Comparison of ENCODE assay signal across 8 mouse cellular contexts in genomic region chr10:80168038-80168661, GRCm38 (mm10). TPM values are rescaled to one million over a fixed set of nuclear protein-coding genes. Genes with fewer than 3 reads are reported as not detected.
DNase-seq lines count a peak whose midpoint lies in the region; ATAC-seq lines count a peak whose summit lies in the region.

No protein-coding gene starts in this region.

- DNase-seq in frontal cortex, adult 2 months (ENCODE audit: extremely low spot score in 1 of 2, low spot score in 1 of 2), result peak; percentile 86 to 95
- peak; percentile 90 for DNase-seq in embryo, embryonic 11.5 days (ENCODE audit: low read depth, low spot score)
- peak; percentile 99 for DNase-seq in heart, adult 11 months
- DNase-seq in kidney, adult 18-20 months, result peak; percentile 95
- DNase-seq in liver, result peak; percentile 94
- peak; percentile 76 to 88 for DNase-seq in monocyte, adult 2 months (ENCODE audit: low read depth in 1 of 2, low spot score in 2 of 2)
- DNase-seq in spleen, postnatal 14 days (ENCODE audit: low spot score in 2 of 2), result peak; percentile 84 to 88

- no peak for ATAC-seq in frontal cortex, adult (ENCODE audit: low TSS enrichment)

RNA-seq across cellular contexts. Expression of gene Cirbp, which starts 2.4 kb away (rescaled TPM):
- 212 and 226 TPM in 2 replicates for polyA plus RNA-seq in frontal cortex, adult 2 months (2012; rRNA removed)

RNA-seq across cellular contexts. Expression of gene 1600002K03Rik, which starts 4.6 kb away (rescaled TPM):
- polyA plus RNA-seq in frontal cortex, adult 2 months (2012; rRNA removed), result 14.3 and 15.8 TPM in 2 replicates

RNA-seq across cellular contexts. Expression of gene Efna2, which starts 11.1 kb away (rescaled TPM):
- polyA plus RNA-seq in frontal cortex, adult 2 months (2012; rRNA removed), result 8.2 and 10.2 TPM in 2 replicates

RNA-seq across cellular contexts. Expression of gene Midn, which starts 20.1 kb away (rescaled TPM):
- 36.5 and 43.7 TPM in 2 replicates for polyA plus RNA-seq in frontal cortex, adult 2 months (2012; rRNA removed)

RNA-seq across cellular contexts. Expression of gene Cbarp, which starts 27.5 kb away (rescaled TPM):
- 252 and 288 TPM in 2 replicates for polyA plus RNA-seq in frontal cortex, adult 2 months (2012; rRNA removed)
